Mouse (Mus musculus): ENCODE results near the gene Mmp19.

DNA sequence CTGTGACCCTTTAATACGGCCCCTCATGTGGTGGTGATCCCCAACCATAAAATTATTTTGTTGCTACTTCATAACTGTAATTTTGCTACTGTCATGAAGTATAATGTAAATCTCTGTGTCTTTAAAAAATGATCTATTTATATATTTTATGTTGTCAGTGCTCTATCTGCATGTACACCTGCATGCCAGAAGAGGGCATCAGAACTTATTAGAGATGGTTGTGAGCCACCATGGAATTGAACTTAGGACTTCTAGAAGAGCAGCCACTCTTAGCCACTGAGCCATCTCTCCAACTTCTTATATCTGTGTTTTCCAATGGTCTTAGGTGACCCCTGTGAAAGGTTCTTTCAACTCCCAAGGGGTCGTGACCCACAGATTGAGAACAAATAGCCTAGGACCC lies 17.8 kb upstream of the Mmp19 start:
- TF ChIP-seq CTCF (IDR thresholded peaks at IDR 0.05; ENCODE audit: low read depth, low read length): peak; percentile 5; the same call in 1 of the 2 replicates
- TF ChIP-seq POLR2A (IDR thresholded peaks at IDR 0.05; ENCODE audit: extremely low read depth, insufficient read depth, low read length): no peak
